Comparison of ENCODE assay signal across 8 mouse cellular contexts in genomic region chr10:12964151-12965075, GRCm38 (mm10). TPM values are rescaled to one million over a fixed set of nuclear protein-coding genes. Genes with fewer than 3 reads are reported as not detected.
DNase-seq lines count a peak whose midpoint lies in the region; TF ChIP-seq lines count a peak whose summit lies in the region.

Gene Stx11 (minus strand): TSS chr10:12964298.

- no peak for TF ChIP-seq POLR2A in heart, adult 2 months (IDR thresholded peaks at IDR 0.05; ENCODE audit: insufficient read depth, low read depth, low read length)
- TF ChIP-seq POLR2A in kidney, adult 2 months (IDR thresholded peaks at IDR 0.05; ENCODE audit: low read depth, low read length): no peak

- TF ChIP-seq CTCF in C2C12 (IDR thresholded peaks at IDR 0.05; ENCODE audit: control insufficient read depth, insufficient read depth, insufficient read length): no peak
- no peak for TF ChIP-seq CTCF in heart, adult 2 months (IDR thresholded peaks at IDR 0.05)
- no peak for TF ChIP-seq CTCF in kidney, adult 2 months (conservative IDR thresholded peaks at IDR 0.05; ENCODE audit: insufficient read depth, insufficient read length, low read depth, low read length)

- peak within 1 kb of the TSS; percentile 49 for H3K9ac ChIP-seq in heart, adult 2 months (ENCODE audit: low read depth, low read length)

- no peaks in the 10 kb centered on the region for H3K27me3 ChIP-seq in C2C12 (ENCODE audit: control insufficient read depth, insufficient read depth, insufficient read length)
- no peaks in the 10 kb centered on the region for H3K27me3 ChIP-seq in heart, adult 2 months (ENCODE audit: control insufficient read depth, insufficient read depth, low read length)
- H3K27me3 ChIP-seq in kidney, adult 2 months (replicated peaks; ENCODE audit: control insufficient read depth, insufficient read depth, low read length): no peaks in the 10 kb centered on the region

- no peaks in the 10 kb centered on the region for H3K36me3 ChIP-seq in C2C12 (ENCODE audit: control insufficient read depth, insufficient read depth)
- no peaks in the 10 kb centered on the region for H3K36me3 ChIP-seq in heart, adult 2 months (ENCODE audit: control insufficient read depth, insufficient read depth, low read length)
- no peaks in the 10 kb centered on the region for H3K36me3 ChIP-seq in kidney, adult 2 months (ENCODE audit: control insufficient read depth, insufficient read depth, low read length)

- no peaks in the 10 kb centered on the region for H3K79me3 ChIP-seq in C2C12 (ENCODE audit: low read depth)

- peak within 1 kb of the TSS; percentile 84 for H3ac ChIP-seq in C2C12 (ENCODE audit: control insufficient read depth, insufficient read length, low read depth)

- no peak for TF ChIP-seq EP300 in heart, adult 2 months (IDR thresholded peaks at IDR 0.05; ENCODE audit: insufficient read depth, low read depth, low read length)

- H3K79me2 ChIP-seq in C2C12 (ENCODE audit: control insufficient read depth, insufficient read depth): no peaks in the 10 kb centered on the region
- H3K79me2 ChIP-seq in heart, adult 2 months (replicated peaks; ENCODE audit: control insufficient read depth, insufficient read depth, low read length): no peaks in the 10 kb centered on the region

- H3K4me3 ChIP-seq in C2C12 (ENCODE audit: insufficient read depth, poor library complexity, severe bottlenecking): peak within 1 kb of the TSS; percentile 50
- peak within 1 kb of the TSS; percentile 63 for H3K4me3 ChIP-seq in heart, adult 2 months
- H3K4me3 ChIP-seq in kidney, adult 2 months (ENCODE audit: insufficient read depth, low read depth, low read length): peak within 1 kb of the TSS; percentile 60

- 8% methylated on average over 56 of the region's 56 CpGs for WGBS in heart, adult 2 months
- 9% methylated on average over 56 of the region's 56 CpGs for WGBS in kidney, adult 2 months

- peak; percentile 70 for DNase-seq in adrenal gland, adult 18-20 months (ENCODE audit: low spot score in 2 of 2)
- peak; percentile 87 for DNase-seq in embryo, embryonic 11 days
- peak; percentile 85 to 87 for DNase-seq in heart, adult 2 months
- peak; percentile 63 for DNase-seq in kidney, adult 2 months
- DNase-seq in lung, postnatal 10 days: peak; percentile 68
- peak; percentile 19 for DNase-seq in ovary, postnatal 10 days (ENCODE audit: low spot score)
- DNase-seq in urinary bladder, postnatal 25 days (ENCODE audit: low spot score): peak; percentile 63

- H3K27ac ChIP-seq in heart, adult 2 months: peak within 1 kb of the TSS; percentile 53
- H3K27ac ChIP-seq in kidney, adult 2 months (ENCODE audit: insufficient read depth, low read depth, low read length): no peak within 1 kb of the TSS

- 0 out of 2 replicates have a peak, but pooled peaks cover 1% of the 10 kb centered on the region for H3K4me1 ChIP-seq in heart, adult 2 months (ENCODE audit: control insufficient read depth, insufficient read depth, low read length)
- H3K4me1 ChIP-seq in kidney, adult 2 months (ENCODE audit: control insufficient read depth, insufficient read depth, low read length): no peaks in the 10 kb centered on the region

- intact Hi-C loops in heart, adult 2 months (cut with DNase I): loop anchor here (2.0 kb wide), 1 partner anchor 42 kb away; no protein-coding TSS in a partner anchor

TF ChIP-seq in C2C12, 6 proteins besides CTCF, POLR2A, EP300 and RAD21:
- TF ChIP-seq USF1 (IDR thresholded peaks at IDR 0.05; ENCODE audit: low read depth): no peak
- no peak for TF ChIP-seq FOSL1 (IDR thresholded peaks at IDR 0.05; ENCODE audit: insufficient read depth, low read length, poor library complexity, severe bottlenecking)
- peak; percentile 31 for TF ChIP-seq MYOD1 (IDR thresholded peaks at IDR 0.05; ENCODE audit: control insufficient read depth, insufficient read length, low read depth)
- TF ChIP-seq CEBPB (IDR thresholded peaks at IDR 0.05; ENCODE audit: low read depth): no peak
- peak; percentile 24 for TF ChIP-seq MAX (IDR thresholded peaks at IDR 0.05)

RNA-seq across cellular contexts. Expression of gene Stx11, which starts in this region (rescaled TPM):
- polyA plus RNA-seq in C2C12 (2012; fragmentation: generic; extraction: Trizol): 2.5 TPM
- 10 to 100 TPM in 1 of 2 experiments, 1 to 10 TPM in 1; 6.5 to 11.0 TPM for total RNA-seq in adrenal gland, adult 18-20 months (2021)
- total RNA-seq in heart, adult 2 months (2021): 1 to 10 TPM; 2.7 to 4.0 TPM
- polyA plus RNA-seq in heart, adult 2 months (2012; rRNA removed): 1.7 and 2.2 TPM in 2 replicates
- 1.4 and 1.5 TPM in 2 replicates for polyA plus RNA-seq in kidney, adult 2 months (2012; rRNA removed)

Comparison
In these comparisons a context has a peak if more than half of its experiments do, and no peak if none do; other contexts are left out.
1. DNase-seq: peak in every context shown above with its lines; median percentile 87 in embryo, embryonic 11 days; 86 in heart, adult 2 months; 70 in adrenal gland, adult 18-20 months; 68 in lung, postnatal 10 days; 63 in kidney, adult 2 months; 63 in urinary bladder, postnatal 25 days; 19 in ovary, postnatal 10 days.